Mouse (Mus musculus) thymus, adult 2 months (tissue): Measurements from ENCODE around the gene Syce3. TPM values are rescaled to one million over a fixed set of nuclear protein-coding genes. Genes with fewer than 3 reads are reported as not detected.

Experiments used
- DNase-seq: peaks from one replicate; pipeline ENCODE4 v3.0.0; 2021
- H3K27ac ChIP-seq: fragments of 200-500 bp; 2 replicates; pipeline ENCODE4 v1.5.1; 2012; ENCODE audit warnings: low read length, control low read depth; ENCODE audit not compliant: control insufficient read depth, insufficient read depth
- H3K27me3 ChIP-seq: fragments of 200-500 bp; 2 replicates; pipeline ENCODE4 v1.6.1; 2012; ENCODE audit warnings: mild to moderate bottlenecking, low read length, moderate library complexity, mixed read lengths; ENCODE audit not compliant: control insufficient read depth, insufficient read depth
- H3K36me3 ChIP-seq: fragments of 200-500 bp; 2 replicates; pipeline ENCODE4 v1.6.1; 2012; ENCODE audit warnings: mild to moderate bottlenecking, low read length, moderate library complexity; ENCODE audit not compliant: control insufficient read depth, insufficient read depth
- H3K4me1 ChIP-seq: fragments of 200-500 bp; replicated peaks from 2 replicates; pipeline ENCODE4 v1.6.1; 2012; ENCODE audit warnings: low read length; ENCODE audit not compliant: control insufficient read depth, insufficient read depth
- H3K4me3 ChIP-seq: fragments of 200-500 bp; 2 replicates; pipeline ENCODE4 v1.5.1; 2012; ENCODE audit warnings: mild to moderate bottlenecking, low read length, control low read depth, moderate library complexity; ENCODE audit not compliant: control insufficient read depth, insufficient read depth
- CTCF ChIP-seq: fragments of 200-500 bp; IDR thresholded peaks from 2 replicates; pipeline ENCODE4 v1.5.1; 2012; ENCODE audit warnings: mild to moderate bottlenecking, control low read depth, low read length, moderate library complexity, borderline replicate concordance; ENCODE audit not compliant: control insufficient read depth, poor library complexity, insufficient read depth; ENCODE audit errors: extremely low read depth
- POLR2A ChIP-seq: fragments of 200-500 bp; IDR thresholded peaks from 2 replicates; pipeline ENCODE4 v1.6.1; 2012; ENCODE audit warnings: mild to moderate bottlenecking, low read length, control low read depth, moderate library complexity; ENCODE audit not compliant: control insufficient read depth, poor library complexity, insufficient read depth; ENCODE audit errors: extremely low read depth
- WGBS: fragments of 180-500 bp; shearing (Covaris S2); methylation state at CpG from one replicate; pipeline ENCODE4 v1.1.7; 2018; 5-methylcytosine and 5-hydroxymethylcytosine counted together
- polyA plus RNA-seq: library from polyadenylated mRNA; depleted of rRNA; stranded (reverse); fragments of >200 nt; gene quantifications from 2 replicates; pipeline ENCODE4 v1.2.3, GENCODE M21; 2012

The Syce3 gene
- polyA plus RNA-seq, 1 experiment: not detected

DNA sequence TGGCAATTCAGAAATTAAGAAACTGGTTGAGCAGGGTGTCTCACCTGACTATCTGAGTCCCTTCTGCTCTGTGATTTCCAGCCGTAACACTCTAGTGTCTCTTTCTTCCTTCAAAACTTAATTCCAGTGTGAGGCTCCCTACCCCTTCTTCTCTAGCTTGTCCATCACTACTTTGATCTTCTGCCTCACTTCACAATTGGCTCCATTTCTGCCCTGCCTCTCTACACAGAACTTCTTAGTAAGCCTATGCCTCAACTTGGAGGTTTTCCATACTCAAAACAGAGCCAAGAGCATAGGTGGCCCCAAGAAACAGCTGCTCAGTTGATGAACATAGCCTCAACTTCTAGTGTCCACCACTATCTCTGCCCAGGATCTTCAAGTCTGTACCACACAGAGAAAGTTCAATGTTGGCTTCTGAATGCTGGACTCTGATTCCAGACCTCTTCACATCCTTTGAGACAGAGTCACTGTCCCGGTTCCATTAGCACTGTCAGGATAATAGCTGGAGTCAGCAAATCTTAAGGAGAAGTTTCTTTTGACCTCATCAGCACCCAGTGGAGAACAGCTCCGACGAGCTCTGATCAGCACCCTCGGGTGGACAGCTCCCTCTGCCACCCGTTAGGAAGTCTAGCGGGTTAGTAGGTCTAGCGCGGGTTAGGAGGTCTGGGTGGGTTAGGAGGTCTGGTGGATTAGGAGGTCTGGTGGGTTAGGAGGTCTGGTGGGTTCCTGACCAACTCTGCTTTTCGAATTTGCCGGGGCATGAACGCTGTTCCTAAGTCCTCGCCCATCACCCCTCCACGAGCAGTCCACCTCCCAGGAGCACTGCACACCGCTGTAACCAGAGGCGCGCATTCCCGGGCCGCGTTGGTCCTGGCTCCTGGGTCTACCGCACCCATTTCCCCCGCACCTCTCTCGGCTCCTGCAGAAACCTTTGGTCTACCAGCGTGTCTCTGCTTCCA, 42.9 kb upstream of the Syce3 start:
- H3K27ac ChIP-seq: no peak overlapping the region
- WGBS: 7% methylated on average over 24 of the region's 24 CpGs
- peaks cover 8% of the 10 kb centered on the region for H3K4me1 ChIP-seq
- no peak for TF ChIP-seq POLR2A
- no peak for TF ChIP-seq CTCF
- peaks cover 8% of the 10 kb centered on the region; the same call in 1 of the 2 replicates for H3K27me3 ChIP-seq
- H3K4me3 ChIP-seq: no peak overlapping the region
- DNase-seq: peak; percentile 55
- H3K36me3 ChIP-seq: no peaks in the 10 kb centered on the region

GRCm38 (mm10) chr15:89442486-89443070, 32.3 kb upstream of the Syce3 start:
- WGBS: 59% methylated on average over 8 of the region's 8 CpGs
- Histone ChIP-seq H3K27me3 (no peaks in the 10 kb centered on the region), H3K4me3 (no peak overlapping the region), H3K27ac (no peak overlapping the region), H3K36me3 (no peaks in the 10 kb centered on the region), H3K4me1 (no peaks in the 10 kb centered on the region)
- no peak for TF ChIP-seq POLR2A
- no peak for TF ChIP-seq CTCF
- DNase-seq: no peak

DNA sequence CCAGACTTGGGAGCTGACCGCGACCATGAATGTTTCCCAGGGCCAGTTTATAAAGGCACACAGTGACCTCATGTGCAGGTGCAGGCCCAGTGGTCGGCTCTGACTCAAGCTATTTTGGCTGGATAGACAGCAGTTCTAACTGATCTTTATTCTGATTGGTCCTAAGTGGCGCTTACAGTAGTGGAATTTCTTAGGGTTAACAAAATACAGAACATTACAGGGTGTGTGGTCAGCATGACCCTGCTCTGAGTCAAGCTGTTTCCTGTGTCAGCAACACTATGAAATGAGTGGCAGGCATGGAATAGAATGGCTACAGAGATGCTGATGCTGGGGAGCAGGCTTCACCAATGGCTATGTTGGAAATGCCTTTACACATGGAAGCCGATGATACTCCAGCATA, 25.6 kb upstream of the Syce3 start:
- no peak for TF ChIP-seq POLR2A
- no peak for TF ChIP-seq CTCF

GRCm38 (mm10) chr15:89434136-89434535, 23.8 kb upstream of the Syce3 start:
- Histone ChIP-seq H3K4me1 (peaks cover 8% of the 10 kb centered on the region; the same call in 1 of the 2 replicates), H3K36me3 (no peaks in the 10 kb centered on the region), H3K27ac (no peak overlapping the region), H3K27me3 (no peaks in the 10 kb centered on the region), H3K4me3 (no peak overlapping the region)
- 96% methylated on average over 3 of the region's 3 CpGs for WGBS
- DNase-seq: no peak
- TF ChIP-seq CTCF (no peak), POLR2A (no peak)

More for the DNA sequence above, 25.6 kb upstream of the Syce3 start:
- Histone ChIP-seq H3K36me3 (no peaks in the 10 kb centered on the region), H3K27me3 (no peaks in the 10 kb centered on the region), H3K4me1 (peaks cover 3% of the 10 kb centered on the region; the same call in 1 of the 2 replicates), H3K4me3 (no peak overlapping the region), H3K27ac (no peak overlapping the region)
- no peak for DNase-seq
- WGBS: 91% methylated on average over 5 of the region's 5 CpGs

GRCm38 (mm10) chr15:89432946-89433345, 22.6 kb upstream of the Syce3 start:
- Histone ChIP-seq H3K27me3 (no peaks in the 10 kb centered on the region), H3K4me1 (peaks cover 16% of the 10 kb centered on the region), H3K36me3 (no peaks in the 10 kb centered on the region), H3K27ac (no peak overlapping the region), H3K4me3 (no peak overlapping the region)
- WGBS: 95% methylated on average over 4 of the region's 4 CpGs
- TF ChIP-seq CTCF: no peak
- TF ChIP-seq POLR2A: no peak
- DNase-seq: no peak

- TF ChIP-seq CTCF: no peak
- no peak overlapping the region for H3K27ac ChIP-seq
- WGBS: 97% methylated on average over 6 of the region's 6 CpGs
These were observed 21.5 kb upstream of the Syce3 start for GRCm38 (mm10) chr15:89431806-89432205.

More at GRCm38 (mm10) chr15:89431806-89432205, 21.5 kb upstream of the Syce3 start:
- no peak for DNase-seq
- H3K27me3 ChIP-seq: no peaks in the 10 kb centered on the region
- H3K4me3 ChIP-seq: no peak overlapping the region
- no peaks in the 10 kb centered on the region; the same call in 1 of the 2 replicates for H3K36me3 ChIP-seq
- peaks cover 16% of the 10 kb centered on the region for H3K4me1 ChIP-seq
